Mouse (Mus musculus): ENCODE measurements around the gene 9530068E07Rik. TPM values are rescaled to one million over a fixed set of nuclear protein-coding genes. Genes with fewer than 3 reads are reported as not detected.
"Not testable (repeated sequence)": the region's sequence is repeated elsewhere in the genome, so short reads cannot be mapped to it uniquely, and the experiment has no call there.

Gene 9530068E07Rik
- 201 and 210 TPM in 2 replicates for polyA plus RNA-seq (2015; fragmentation: Nextera tagmentation; extraction: Ambion mirVana)

GRCm38 (mm10) chr11:52395940-52396596 is at the start of gene 9530068E07Rik:
9530068E07Rik (plus strand) TSS chr11:52396428.
- Histone ChIP-seq H3K4me1 (peaks cover 21% of the 10 kb centered on the region), H3K4me3 (replicated peaks) (peak within 1 kb of the TSS; percentile 98), H3K9ac (peak within 1 kb of the TSS; percentile 99), H3K4me2 (replicated peaks) (peak within 1 kb of the TSS; percentile 66), H3K36me3 (no peaks in the 10 kb centered on the region), H3K27me3 (no peaks in the 10 kb centered on the region), H3K9me3 (replicated peaks) (no peaks in the 10 kb centered on the region), H3K27ac (replicated peaks) (peak within 1 kb of the TSS; percentile 91)
- peak; percentile 93 for ATAC-seq (ENCODE audit: insufficient number of reproducible peaks, low FRiP score, low TSS enrichment, low read depth)
- WGBS, result under 1% methylated on average over 38 of the region's 38 CpGs

GRCm38 (mm10) chr11:52346635-52347005 is 49.6 kb upstream of the 9530068E07Rik start:
- Histone ChIP-seq H3K27ac (replicated peaks) (peak overlapping the region; percentile 55; the same call in 1 of the 2 replicates), H3K36me3 (no peaks in the 10 kb centered on the region), H3K9ac (no peak overlapping the region), H3K4me2 (replicated peaks) (peak overlapping the region; percentile 51), H3K27me3 (no peaks in the 10 kb centered on the region), H3K4me1 (peaks cover 9% of the 10 kb centered on the region), H3K9me3 (replicated peaks) (no peaks in the 10 kb centered on the region), H3K4me3 (replicated peaks) (peak overlapping the region; percentile 39)
- 3% methylated on average over 12 of the region's 12 CpGs for WGBS
- ATAC-seq (ENCODE audit: insufficient number of reproducible peaks, low FRiP score, low TSS enrichment, low read depth), result 0 out of 2 replicates have a peak, but pooled peaks have one; percentile 40

- no peaks in the 10 kb centered on the region for H3K9me3 ChIP-seq (replicated peaks)
- WGBS, result 73% methylated on average over 4 of the region's 4 CpGs
Observed at GRCm38 (mm10) chr11:52348156-52348555, 48.1 kb upstream of the 9530068E07Rik start.

GRCm38 (mm10) chr11:52348724-52349123 is 47.5 kb upstream of the 9530068E07Rik start:
- no peak for ATAC-seq (ENCODE audit: insufficient number of reproducible peaks, low FRiP score, low TSS enrichment, low read depth)

More at GRCm38 (mm10) chr11:52348156-52348555, 48.1 kb upstream of the 9530068E07Rik start:
- no peak overlapping the region for H3K9ac ChIP-seq
- peaks cover 9% of the 10 kb centered on the region for H3K4me1 ChIP-seq
- no peak overlapping the region for H3K4me3 ChIP-seq (replicated peaks)
- no peaks in the 10 kb centered on the region for H3K36me3 ChIP-seq
- H3K4me2 ChIP-seq (replicated peaks), result no peak overlapping the region
- ATAC-seq (ENCODE audit: insufficient number of reproducible peaks, low FRiP score, low TSS enrichment, low read depth), result no peak
- H3K27ac ChIP-seq (replicated peaks), result no peak overlapping the region
- no peaks in the 10 kb centered on the region for H3K27me3 ChIP-seq

GRCm38 (mm10) chr11:52350924-52351323 is 45.3 kb upstream of the 9530068E07Rik start:
- Histone ChIP-seq H3K9me3 (replicated peaks) (no peaks in the 10 kb centered on the region), H3K27me3 (no peaks in the 10 kb centered on the region), H3K36me3 (no peaks in the 10 kb centered on the region), H3K4me1 (peaks cover 8% of the 10 kb centered on the region), H3K4me2 (replicated peaks) (no peak overlapping the region), H3K4me3 (replicated peaks) (no peak overlapping the region), H3K27ac (replicated peaks) (no peak overlapping the region), H3K9ac (no peak overlapping the region)
- 1% methylated on average over 9 of the region's 9 CpGs for WGBS
- no peak for ATAC-seq (ENCODE audit: insufficient number of reproducible peaks, low FRiP score, low TSS enrichment, low read depth)

More at GRCm38 (mm10) chr11:52348724-52349123, 47.5 kb upstream of the 9530068E07Rik start:
- Histone ChIP-seq H3K36me3 (no peaks in the 10 kb centered on the region), H3K9me3 (replicated peaks) (no peaks in the 10 kb centered on the region), H3K9ac (no peak overlapping the region), H3K27me3 (no peaks in the 10 kb centered on the region), H3K4me1 (peaks cover 9% of the 10 kb centered on the region), H3K4me2 (replicated peaks) (no peak overlapping the region), H3K4me3 (replicated peaks) (no peak overlapping the region), H3K27ac (replicated peaks) (no peak overlapping the region)
- 72% methylated on average over 3 of the region's 3 CpGs for WGBS

GRCm38 (mm10) chr11:52352271-52352670 is 44.0 kb upstream of the 9530068E07Rik start:
- H3K36me3 ChIP-seq, result no peaks in the 10 kb centered on the region
- H3K27me3 ChIP-seq, result no peaks in the 10 kb centered on the region
- no peak overlapping the region for H3K4me2 ChIP-seq (replicated peaks)
- no peak for ATAC-seq (ENCODE audit: insufficient number of reproducible peaks, low FRiP score, low TSS enrichment, low read depth)
- WGBS, result 92% methylated on average over 3 of the region's 3 CpGs
- H3K9me3 ChIP-seq (replicated peaks), result no peaks in the 10 kb centered on the region
- no peak overlapping the region for H3K4me3 ChIP-seq (replicated peaks)
- H3K9ac ChIP-seq, result no peak overlapping the region
- H3K27ac ChIP-seq (replicated peaks), result no peak overlapping the region
- no peaks in the 10 kb centered on the region; the same call in 1 of the 2 replicates for H3K4me1 ChIP-seq

GRCm38 (mm10) chr11:52354644-52355043 is 41.6 kb upstream of the 9530068E07Rik start:
- Histone ChIP-seq H3K27ac (replicated peaks) (no peak overlapping the region), H3K9me3 (replicated peaks) (no peaks in the 10 kb centered on the region), H3K27me3 (no peaks in the 10 kb centered on the region), H3K4me3 (replicated peaks) (no peak overlapping the region), H3K9ac (no peak overlapping the region), H3K4me1 (peaks cover 7% of the 10 kb centered on the region), H3K4me2 (replicated peaks) (no peak overlapping the region), H3K36me3 (no peaks in the 10 kb centered on the region)
- no peak for ATAC-seq (ENCODE audit: insufficient number of reproducible peaks, low FRiP score, low TSS enrichment, low read depth)
- 79% methylated on average over 5 of the region's 5 CpGs for WGBS

GRCm38 (mm10) chr11:52355601-52356000 is 40.6 kb upstream of the 9530068E07Rik start:
- Histone ChIP-seq H3K27ac (replicated peaks) (no peak overlapping the region), H3K4me1 (peaks cover 16% of the 10 kb centered on the region), H3K9me3 (replicated peaks) (no peaks in the 10 kb centered on the region), H3K4me2 (replicated peaks) (no peak overlapping the region), H3K36me3 (no peaks in the 10 kb centered on the region), H3K27me3 (no peaks in the 10 kb centered on the region), H3K4me3 (replicated peaks) (no peak overlapping the region), H3K9ac (no peak overlapping the region)
- no peak for ATAC-seq (ENCODE audit: insufficient number of reproducible peaks, low FRiP score, low TSS enrichment, low read depth)
- 75% methylated on average over 1 of the region's 1 CpGs for WGBS

- not testable (repeated sequence) for H3K4me2 ChIP-seq (replicated peaks); H3K27me3 ChIP-seq; H3K27ac ChIP-seq (replicated peaks); H3K4me3 ChIP-seq (replicated peaks); H3K36me3 ChIP-seq; H3K9ac ChIP-seq; H3K9me3 ChIP-seq (replicated peaks); ATAC-seq (ENCODE audit: insufficient number of reproducible peaks, low FRiP score, low TSS enrichment, low read depth)
- WGBS, result 91% methylated on average over 5 of the region's 5 CpGs
- peaks cover 21% of the 10 kb centered on the region for H3K4me1 ChIP-seq
Observed at GRCm38 (mm10) chr11:52357091-52357490, 39.1 kb upstream of the 9530068E07Rik start.

GRCm38 (mm10) chr11:52358520-52358919 is 37.7 kb upstream of the 9530068E07Rik start:
- H3K9me3 ChIP-seq (replicated peaks), result no peaks in the 10 kb centered on the region
- H3K4me2 ChIP-seq (replicated peaks), result no peak overlapping the region
- no peak for ATAC-seq (ENCODE audit: insufficient number of reproducible peaks, low FRiP score, low TSS enrichment, low read depth)
- WGBS, result 20% methylated on average over 4 of the region's 4 CpGs
- no peak overlapping the region for H3K27ac ChIP-seq (replicated peaks)
- no peak overlapping the region for H3K4me3 ChIP-seq (replicated peaks)
- no peaks in the 10 kb centered on the region for H3K27me3 ChIP-seq
- no peaks in the 10 kb centered on the region for H3K36me3 ChIP-seq
- H3K9ac ChIP-seq, result no peak overlapping the region
- peaks cover 34% of the 10 kb centered on the region for H3K4me1 ChIP-seq

- WGBS, result 16% methylated on average over 22 of the region's 22 CpGs
- no peaks in the 10 kb centered on the region for H3K9me3 ChIP-seq (replicated peaks)
- H3K4me2 ChIP-seq (replicated peaks), result peak overlapping the region; percentile 85
- peaks cover 48% of the 10 kb centered on the region for H3K4me1 ChIP-seq
- H3K27ac ChIP-seq (replicated peaks), result peak overlapping the region; percentile 96
- no peaks in the 10 kb centered on the region for H3K27me3 ChIP-seq
- H3K4me3 ChIP-seq (replicated peaks), result peak overlapping the region; percentile 97
- no peak for ATAC-seq (ENCODE audit: insufficient number of reproducible peaks, low FRiP score, low TSS enrichment, low read depth)
- no peaks in the 10 kb centered on the region for H3K36me3 ChIP-seq
- peak overlapping the region; percentile 99 for H3K9ac ChIP-seq
Observed at GRCm38 (mm10) chr11:52359686-52360470, 36.4 kb upstream of the 9530068E07Rik start.
